Mouse (Mus musculus) neural tube, embryonic 12.5 days (tissue): ENCODE measurements at regions not wholly inside any gene's neighbourhood (a gene's known extent, or its start where the extent isn't known, plus 50 kb on each side); places are given as distances from the start of the nearest gene placed in this dataset.

Experiments
- ATAC-seq: fragments of 200-750 bp; cut with Nextera tagmentation; 2 replicates; pipeline ENCODE4 v1.8.0; 2017; ENCODE audit warnings: low read depth, mild to moderate bottlenecking, moderate TSS enrichment, moderate library complexity; ENCODE audit not compliant: low FRiP score
- H3K27ac ChIP-seq: fragments of 300-500 bp; sonication (generic); 2 replicates; pipeline ENCODE4 v1.5.1; 2016
- H3K27me3 ChIP-seq: fragments of 300-500 bp; sonication (generic); replicated peaks from 2 replicates; pipeline ENCODE4 v1.6.1; 2016; ENCODE audit warnings: mild to moderate bottlenecking
- H3K36me3 ChIP-seq: fragments of 300-500 bp; sonication (generic); 2 replicates; pipeline ENCODE4 v1.6.1; 2016; ENCODE audit warnings: mild to moderate bottlenecking
- H3K4me1 ChIP-seq: fragments of 300-500 bp; sonication (generic); 2 replicates; pipeline ENCODE4 v1.6.1; 2016
- H3K4me2 ChIP-seq: fragments of 300-500 bp; sonication (generic); replicated peaks from 2 replicates; pipeline ENCODE4 v1.6.1; 2016; ENCODE audit warnings: mild to moderate bottlenecking
- H3K4me3 ChIP-seq: fragments of 300-500 bp; sonication (generic); 2 replicates; pipeline ENCODE4 v1.5.1; 2016
- H3K9ac ChIP-seq: fragments of 300-500 bp; sonication (generic); 2 replicates; pipeline ENCODE4 v1.6.1; 2016; ENCODE audit warnings: mild to moderate bottlenecking
- H3K9me3 ChIP-seq: fragments of 300-500 bp; sonication (generic); 2 replicates; pipeline ENCODE4 v1.6.1; 2016; ENCODE audit warnings: mild to moderate bottlenecking
- WGBS: fragments of 180-500 bp; shearing (Covaris S2); methylation state at CpG from one replicate; pipeline ENCODE4 v1.1.7; 2016; 5-methylcytosine and 5-hydroxymethylcytosine counted together

GRCm38 (mm10) chr5:44416844-44417589 lies 190.6 kb upstream of the Tapt1 start:
- 84% methylated on average over 4 of the region's 4 CpGs for WGBS
- H3K9me3 ChIP-seq = no peaks in the 10 kb centered on the region
- no peaks in the 10 kb centered on the region for H3K4me1 ChIP-seq
- no peaks in the 10 kb centered on the region for H3K36me3 ChIP-seq
- no peaks in the 10 kb centered on the region for H3K27me3 ChIP-seq
- H3K4me3 ChIP-seq = no peak overlapping the region
- H3K4me2 ChIP-seq = no peak overlapping the region
- no peak overlapping the region for H3K9ac ChIP-seq
- no peak for ATAC-seq
- H3K27ac ChIP-seq = no peak overlapping the region

GRCm38 (mm10) chr5:44414441-44414840 lies 188.0 kb upstream of the Tapt1 start:
- Histone ChIP-seq H3K9me3 (no peaks in the 10 kb centered on the region), H3K4me1 (no peaks in the 10 kb centered on the region), H3K9ac (no peak overlapping the region), H3K4me3 (no peak overlapping the region), H3K36me3 (no peaks in the 10 kb centered on the region), H3K4me2 (no peak overlapping the region), H3K27ac (no peak overlapping the region), H3K27me3 (no peaks in the 10 kb centered on the region)
- ATAC-seq = peak; percentile 48; the same call in 1 of the 2 replicates
- WGBS = 43% methylated on average over 7 of the region's 7 CpGs

- H3K27me3 ChIP-seq = no peaks in the 10 kb centered on the region
- no peaks in the 10 kb centered on the region; the same call in 1 of the 2 replicates for H3K4me1 ChIP-seq
- H3K27ac ChIP-seq = no peak overlapping the region
- no peak overlapping the region for H3K4me3 ChIP-seq
- 79% methylated on average over 6 of the region's 6 CpGs for WGBS
- H3K9ac ChIP-seq = no peak overlapping the region
- no peak for ATAC-seq
- no peak overlapping the region for H3K4me2 ChIP-seq
- H3K9me3 ChIP-seq = no peaks in the 10 kb centered on the region
- no peaks in the 10 kb centered on the region for H3K36me3 ChIP-seq
Observed at GRCm38 (mm10) chr5:44403300-44403699, 176.9 kb upstream of the Tapt1 start.

- ATAC-seq = no peak
- H3K4me1 ChIP-seq = no peaks in the 10 kb centered on the region; the same call in 1 of the 2 replicates
- H3K27me3 ChIP-seq = no peaks in the 10 kb centered on the region
- H3K4me2 ChIP-seq = no peak overlapping the region
- no peak overlapping the region for H3K9ac ChIP-seq
- H3K27ac ChIP-seq = no peak overlapping the region
- 58% methylated on average over 8 of the region's 8 CpGs for WGBS
- no peaks in the 10 kb centered on the region for H3K36me3 ChIP-seq
- peaks cover 5% of the 10 kb centered on the region; the same call in 1 of the 2 replicates for H3K9me3 ChIP-seq
- H3K4me3 ChIP-seq = no peak overlapping the region
Observed at GRCm38 (mm10) chr5:44400573-44401332, 174.3 kb upstream of the Tapt1 start.

GRCm38 (mm10) chr5:44387237-44387810 lies 160.9 kb upstream of the Tapt1 start:
- WGBS = 62% methylated on average over 6 of the region's 6 CpGs
- no peak overlapping the region for H3K4me2 ChIP-seq
- no peak overlapping the region for H3K9ac ChIP-seq
- no peaks in the 10 kb centered on the region for H3K36me3 ChIP-seq
- no peaks in the 10 kb centered on the region for H3K27me3 ChIP-seq
- no peaks in the 10 kb centered on the region for H3K9me3 ChIP-seq
- H3K27ac ChIP-seq = no peak overlapping the region
- no peaks in the 10 kb centered on the region for H3K4me1 ChIP-seq
- no peak overlapping the region for H3K4me3 ChIP-seq
- no peak for ATAC-seq

- Histone ChIP-seq H3K4me3 (no peak overlapping the region), H3K9ac (no peak overlapping the region), H3K9me3 (no peaks in the 10 kb centered on the region), H3K4me1 (no peaks in the 10 kb centered on the region), H3K27ac (no peak overlapping the region), H3K4me2 (no peak overlapping the region), H3K27me3 (no peaks in the 10 kb centered on the region), H3K36me3 (no peaks in the 10 kb centered on the region)
- ATAC-seq = no peak
- 57% methylated on average over 6 of the region's 6 CpGs for WGBS
Observed at GRCm38 (mm10) chr5:44386176-44386575, 159.8 kb upstream of the Tapt1 start.

GRCm38 (mm10) chr5:44383049-44383448 lies 156.6 kb upstream of the Tapt1 start:
- H3K4me3 ChIP-seq = no peak overlapping the region
- no peak overlapping the region for H3K27ac ChIP-seq
- H3K9me3 ChIP-seq = 0 out of 2 replicates have a peak, but pooled peaks cover 3% of the 10 kb centered on the region
- H3K9ac ChIP-seq = no peak overlapping the region
- H3K36me3 ChIP-seq = no peaks in the 10 kb centered on the region
- H3K4me2 ChIP-seq = no peak overlapping the region
- no peak for ATAC-seq
- H3K27me3 ChIP-seq = no peaks in the 10 kb centered on the region
- H3K4me1 ChIP-seq = no peaks in the 10 kb centered on the region

GRCm38 (mm10) chr5:44370006-44370405 lies 143.6 kb upstream of the Tapt1 start:
- WGBS = 43% methylated on average over 4 of the region's 4 CpGs

GRCm38 (mm10) chr5:44352324-44352723 lies 125.9 kb upstream of the Tapt1 start:
- Histone ChIP-seq H3K9ac (no peak overlapping the region), H3K36me3 (no peaks in the 10 kb centered on the region), H3K4me2 (no peak overlapping the region), H3K27ac (no peak overlapping the region), H3K9me3 (no peaks in the 10 kb centered on the region), H3K4me1 (no peaks in the 10 kb centered on the region), H3K27me3 (no peaks in the 10 kb centered on the region), H3K4me3 (no peak overlapping the region)
- ATAC-seq = no peak
- 92% methylated on average over 1 of the region's 1 CpGs for WGBS

More at GRCm38 (mm10) chr5:44370006-44370405, 143.6 kb upstream of the Tapt1 start:
- no peak overlapping the region for H3K27ac ChIP-seq
- no peak for ATAC-seq
- no peak overlapping the region for H3K4me3 ChIP-seq
- no peaks in the 10 kb centered on the region for H3K27me3 ChIP-seq
- H3K36me3 ChIP-seq = no peaks in the 10 kb centered on the region
- H3K4me1 ChIP-seq = no peaks in the 10 kb centered on the region
- H3K9me3 ChIP-seq = no peaks in the 10 kb centered on the region
- H3K4me2 ChIP-seq = no peak overlapping the region
- H3K9ac ChIP-seq = no peak overlapping the region

GRCm38 (mm10) chr5:44341457-44342014 lies 115.1 kb upstream of the Tapt1 start:
- H3K4me1 ChIP-seq = no peaks in the 10 kb centered on the region
- ATAC-seq = no peak
- WGBS = 86% methylated on average over 2 of the region's 2 CpGs
- H3K4me3 ChIP-seq = no peak overlapping the region
- no peak overlapping the region for H3K27ac ChIP-seq
- no peak overlapping the region for H3K9ac ChIP-seq
- H3K9me3 ChIP-seq = no peaks in the 10 kb centered on the region
- no peaks in the 10 kb centered on the region for H3K27me3 ChIP-seq
- H3K4me2 ChIP-seq = no peak overlapping the region
- H3K36me3 ChIP-seq = no peaks in the 10 kb centered on the region

GRCm38 (mm10) chr5:44338662-44339061 lies 112.2 kb upstream of the Tapt1 start:
- no peaks in the 10 kb centered on the region for H3K9me3 ChIP-seq
- no peak overlapping the region for H3K4me2 ChIP-seq
- H3K9ac ChIP-seq = no peak overlapping the region
- no peak for ATAC-seq
- H3K4me3 ChIP-seq = no peak overlapping the region
- no peak overlapping the region for H3K27ac ChIP-seq
- H3K36me3 ChIP-seq = no peaks in the 10 kb centered on the region
- no peaks in the 10 kb centered on the region for H3K4me1 ChIP-seq
- WGBS = 88% methylated on average over 4 of the region's 4 CpGs
- H3K27me3 ChIP-seq = no peaks in the 10 kb centered on the region

- H3K9me3 ChIP-seq = no peaks in the 10 kb centered on the region
- no peak overlapping the region for H3K4me3 ChIP-seq
- no peaks in the 10 kb centered on the region for H3K27me3 ChIP-seq
- H3K4me1 ChIP-seq = no peaks in the 10 kb centered on the region
- no peaks in the 10 kb centered on the region for H3K36me3 ChIP-seq
- no peak overlapping the region for H3K27ac ChIP-seq
- no peak for ATAC-seq
- 92% methylated on average over 5 of the region's 5 CpGs for WGBS
- H3K4me2 ChIP-seq = no peak overlapping the region
- H3K9ac ChIP-seq = no peak overlapping the region
Observed at GRCm38 (mm10) chr5:44335756-44336155, 109.3 kb upstream of the Tapt1 start.
